Mouse (Mus musculus): ENCODE data around the gene Kdelr3. TPM values are rescaled to one million over a fixed set of nuclear protein-coding genes. Genes with fewer than 3 reads are reported as not detected.

Kdelr3 gene
- total RNA-seq, 2 experiments from 2014 or later: 0.32 TPM; not detected in 1

DNA sequence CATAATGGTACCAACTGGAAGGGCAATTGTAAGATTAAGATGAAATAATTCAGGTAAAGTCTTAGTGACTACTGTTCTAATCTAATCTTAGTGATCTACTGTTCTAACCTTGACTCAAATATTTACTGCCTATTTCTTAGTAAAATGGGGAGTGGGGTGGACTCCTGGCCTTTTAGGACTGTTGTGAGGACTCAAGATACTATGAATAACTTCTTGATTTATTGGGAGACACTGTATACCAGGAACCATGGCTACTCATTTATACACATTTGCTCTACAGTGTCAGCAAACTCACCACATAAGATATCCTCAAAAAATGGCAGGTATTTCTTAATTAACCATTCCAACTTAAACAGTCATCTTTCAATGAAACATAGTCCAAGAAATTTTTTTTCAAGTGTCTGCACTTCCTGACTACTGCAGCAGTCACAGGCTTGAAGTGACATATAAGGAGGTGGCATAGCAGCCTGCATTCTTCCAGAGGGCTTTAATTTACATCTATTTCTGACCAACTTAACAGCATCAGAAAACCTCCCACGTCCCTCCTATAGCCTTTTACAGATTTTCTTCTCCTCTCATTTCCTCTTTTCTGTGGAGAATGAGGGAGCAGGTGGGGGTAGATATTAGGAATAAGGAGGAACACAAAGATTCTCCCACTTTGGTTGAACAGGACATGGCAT is 59.5 kb downstream of the Kdelr3 start:
- DNase-seq: no peak

DNA sequence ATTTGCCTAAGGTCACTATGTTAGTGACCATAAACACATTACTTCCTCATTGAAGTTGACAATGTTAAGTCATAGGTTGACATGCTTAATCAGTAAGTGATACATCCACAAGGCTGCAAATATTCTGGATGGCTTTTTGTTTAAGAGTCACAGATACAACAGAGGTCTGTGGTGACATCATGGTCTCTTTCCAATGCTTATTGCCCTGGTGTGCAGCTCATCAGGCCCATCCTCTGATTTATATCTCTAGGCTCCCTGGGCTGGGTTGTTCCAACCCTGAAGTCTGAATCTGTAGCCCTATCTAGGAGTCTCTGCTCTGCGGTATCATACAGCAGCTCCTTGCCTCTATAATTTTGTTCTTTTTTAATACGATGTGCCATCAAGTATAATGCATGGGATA is 60.7 kb downstream of the Kdelr3 start:
- DNase-seq: no peak

Small RNA genes within 50 kb of the gene (microRNA-seq; reads per million reads assigned to microRNA genes)
- 0 reads per million in 2 experiments for gene Gm44302

Other genes with a start within 250 kb of the Kdelr3 start
- 1 to 10 TPM; 1.8 to 2.6 TPM for gene Baiap2l2, start 230.9 kb upstream of the Kdelr3 start, total RNA-seq (2021)
- 10 to 100 TPM; 22.3 to 23.1 TPM for gene Pla2g6, start 188.0 kb upstream of the Kdelr3 start, total RNA-seq (2021)
- 1 to 10 TPM; 1.4 to 2.3 TPM for gene Maff, start 169.8 kb upstream of the Kdelr3 start, total RNA-seq (2021)
- 10 to 100 TPM; 50.5 to 51.0 TPM for gene Tmem184b, start 112.8 kb upstream of the Kdelr3 start, total RNA-seq (2021)
- gene Csnk1e, start 60.8 kb upstream of the Kdelr3 start, total RNA-seq (2021): 100 to 1,000 TPM; 111 to 120 TPM
- gene Kcnj4, start 11.2 kb upstream of the Kdelr3 start, total RNA-seq (2021): 10 to 100 TPM; 69.5 to 75.8 TPM
- gene Ddx17, start 30.3 kb downstream of the Kdelr3 start, total RNA-seq (2021): 100 to 1,000 TPM; 311 to 331 TPM
- gene Dmc1, start 88.7 kb downstream of the Kdelr3 start, total RNA-seq (2021): 1 to 10 TPM; 1.1 to 2.2 TPM
- gene Fam227a, start 142.5 kb downstream of the Kdelr3 start, total RNA-seq (2021): 10 to 100 TPM in 1 of 2 experiments, 1 to 10 TPM in 1; 9.7 to 16.0 TPM
- gene Cby1, start 142.8 kb downstream of the Kdelr3 start, total RNA-seq (2021): 10 to 100 TPM; 43.2 to 44.3 TPM
- gene Tomm22, start 154.4 kb downstream of the Kdelr3 start, total RNA-seq (2021): 100 to 1,000 TPM; 101 to 108 TPM
- gene Josd1, start 171.5 kb downstream of the Kdelr3 start, total RNA-seq (2021): 10 to 100 TPM; 48.4 to 50.1 TPM
- 10 to 100 TPM; 48.6 to 51.6 TPM for gene Gtpbp1, start 174.4 kb downstream of the Kdelr3 start, total RNA-seq (2021)
- 10 to 100 TPM; 25.3 to 31.9 TPM for gene Sun2, start 226.1 kb downstream of the Kdelr3 start, total RNA-seq (2021)

All from layer of hippocampus, postnatal 36 days (tissue).